Mouse (Mus musculus) layer of hippocampus, adult 11-12 months (tissue): ENCODE measurements at regions not wholly inside any gene's neighbourhood (a gene's known extent, or its start where the extent isn't known, plus 50 kb on each side); places are given as distances from the start of the nearest gene placed in this dataset.

Experiments used
- DNase-seq: peaks from one replicate; pipeline ENCODE4 v3.0.0; 2022; ENCODE audit warnings: low spot score

- no peak for DNase-seq
Measured at GRCm38 (mm10) chr12:14415543-14416181, 263.8 kb upstream of the Fam84a start.

GRCm38 (mm10) chr12:14411102-14411501 is 259.2 kb upstream of the Fam84a start:
- peak; percentile 11 for DNase-seq

- DNase-seq = no peak
Measured at GRCm38 (mm10) chr12:14405796-14406195, 253.9 kb upstream of the Fam84a start.

- no peak for DNase-seq
Measured at GRCm38 (mm10) chr12:14376211-14376610, 224.4 kb upstream of the Fam84a start.

- DNase-seq = peak; percentile 9
Measured at GRCm38 (mm10) chr12:14338244-14338799, 186.5 kb upstream of the Fam84a start.

GRCm38 (mm10) chr12:14337813-14338212 is 186.0 kb upstream of the Fam84a start:
- DNase-seq = no peak

- no peak for DNase-seq
Measured at GRCm38 (mm10) chr12:14318693-14319092, 166.8 kb upstream of the Fam84a start.

GRCm38 (mm10) chr12:14316392-14316791 is 164.5 kb upstream of the Fam84a start:
- DNase-seq = no peak

- DNase-seq = peak; percentile 10
Measured at GRCm38 (mm10) chr12:14315780-14316179, 163.9 kb upstream of the Fam84a start.

GRCm38 (mm10) chr12:14302366-14302930 is 150.6 kb upstream of the Fam84a start:
- no peak for DNase-seq

- no peak for DNase-seq
Measured at GRCm38 (mm10) chr12:14301676-14302365, 150.0 kb upstream of the Fam84a start.

GRCm38 (mm10) chr12:14292083-14292482 is 140.2 kb upstream of the Fam84a start:
- peak; percentile 43 for DNase-seq

- DNase-seq = no peak
Measured at GRCm38 (mm10) chr12:14287657-14288056, 135.8 kb upstream of the Fam84a start.

GRCm38 (mm10) chr12:14286676-14287075 is 134.8 kb upstream of the Fam84a start:
- no peak for DNase-seq

- no peak for DNase-seq
Measured at GRCm38 (mm10) chr12:14285870-14286535, 134.1 kb upstream of the Fam84a start.

- DNase-seq = peak; percentile 20
Measured at GRCm38 (mm10) chr12:14283106-14283692, 131.3 kb upstream of the Fam84a start.

- no peak for DNase-seq
Measured at GRCm38 (mm10) chr12:14275265-14275664, 123.4 kb upstream of the Fam84a start.

- no peak for DNase-seq
Measured at GRCm38 (mm10) chr12:14274796-14275195, 122.9 kb upstream of the Fam84a start.

GRCm38 (mm10) chr12:14271216-14271615 is 119.4 kb upstream of the Fam84a start:
- no peak for DNase-seq

- DNase-seq = no peak
Measured at GRCm38 (mm10) chr12:14261102-14261501, 109.2 kb upstream of the Fam84a start.

GRCm38 (mm10) chr12:14260288-14260687 is 108.4 kb upstream of the Fam84a start:
- DNase-seq = no peak

- DNase-seq = peak; percentile 75
Measured at GRCm38 (mm10) chr12:14253336-14253735, 101.5 kb upstream of the Fam84a start.
